Mouse (Mus musculus) embryonic facial prominence, embryonic 14.5 days (tissue): ENCODE data around the gene Hsp90ab1. TPM values are rescaled to one million over a fixed set of nuclear protein-coding genes. Genes with fewer than 3 reads are reported as not detected.
A peak's percentile ranks its signal among the peaks of the same experiment; 100 is the strongest.

Experiments used
- ATAC-seq: fragments of 200-750 bp; cut with Nextera tagmentation; 2 replicates; pipeline ENCODE4 v1.8.0; 2017; ENCODE audit warnings: low read depth, moderate number of reproducible peaks, moderate TSS enrichment
- DNase-seq: peaks from one replicate; pipeline ENCODE4 v3.0.0-alpha.2; 2015; ENCODE audit warnings: low spot score
- H3K27ac ChIP-seq: fragments of 300-500 bp; sonication (generic); replicated peaks from 2 replicates; pipeline ENCODE4 v1.5.1; 2014; ENCODE audit warnings: low read depth, mild to moderate bottlenecking, low read length, moderate library complexity
- H3K27me3 ChIP-seq: fragments of 300-500 bp; sonication (generic); replicated peaks from 2 replicates; pipeline ENCODE4 v1.6.1; 2014; ENCODE audit warnings: low read length; ENCODE audit not compliant: control insufficient read depth, insufficient read depth
- H3K36me3 ChIP-seq: fragments of 300-500 bp; sonication (generic); 2 replicates; pipeline ENCODE4 v1.6.1; 2014; ENCODE audit warnings: low read length, mixed read lengths; ENCODE audit not compliant: control insufficient read depth, insufficient read depth
- H3K4me1 ChIP-seq: fragments of 300-500 bp; sonication (generic); 2 replicates; pipeline ENCODE4 v1.6.1; 2014; ENCODE audit warnings: antibody characterized with exemption, low read length; ENCODE audit not compliant: control insufficient read depth, insufficient read depth
- H3K4me2 ChIP-seq: fragments of 300-500 bp; sonication (generic); 2 replicates; pipeline ENCODE4 v1.6.1; 2014; ENCODE audit warnings: low read depth, mild to moderate bottlenecking, low read length, moderate library complexity, mixed read lengths
- H3K4me3 ChIP-seq: fragments of 300-500 bp; sonication (generic); 2 replicates; pipeline ENCODE4 v1.5.1; 2014; ENCODE audit warnings: low read depth, mild to moderate bottlenecking, low read length
- H3K9ac ChIP-seq: fragments of 300-500 bp; sonication (generic); 2 replicates; pipeline ENCODE4 v1.6.1; 2014; ENCODE audit warnings: low read depth, mild to moderate bottlenecking, low read length, moderate library complexity, mixed read lengths
- H3K9me3 ChIP-seq: fragments of 300-500 bp; sonication (generic); 2 replicates; pipeline ENCODE4 v1.6.1; 2016; ENCODE audit warnings: low read length; ENCODE audit not compliant: control insufficient read depth
- WGBS: fragments of 180-500 bp; shearing (Covaris S2); extraction: QIAGEN DNeasy Blood & Tissue Kit; methylation state at CpG from one replicate; pipeline ENCODE4 v1.1.7; 2014; 5-methylcytosine and 5-hydroxymethylcytosine counted together
- polyA plus RNA-seq: library from polyadenylated mRNA; unstranded; fragments of >200 nt; fragmentation: Nextera tagmentation; extraction: Ambion mirVana; gene quantifications from 2 replicates; pipeline ENCODE4 v1.2.1, GENCODE M21; 2014

Hsp90ab1 gene
- polyA plus RNA-seq, 1 experiment from 2014 or later, result 1,431 TPM

- DNase-seq (peak; percentile 66), ATAC-seq (peak; percentile 56)
- Histone ChIP-seq H3K4me2 (peak overlapping the region; percentile 11; the same call in 1 of the 2 replicates), H3K27me3 (no peaks in the 10 kb centered on the region), H3K9ac (no peak overlapping the region), H3K4me3 (no peak overlapping the region), H3K9me3 (no peaks in the 10 kb centered on the region), H3K36me3 (peaks cover 12% of the 10 kb centered on the region), H3K27ac (peak overlapping the region; percentile 69), H3K4me1 (0 out of 2 replicates have a peak, but pooled peaks cover 2% of the 10 kb centered on the region)
- 21% methylated on average over 14 of the region's 14 CpGs for WGBS
Observed at GRCm38 (mm10) chr17:45584939-45585678, 12.0 kb upstream of the Hsp90ab1 start.

- H3K4me3 ChIP-seq, result no peak overlapping the region
- peak overlapping the region; percentile 69 for H3K27ac ChIP-seq
- no peaks in the 10 kb centered on the region for H3K27me3 ChIP-seq
- 0 out of 2 replicates have a peak, but pooled peaks cover 2% of the 10 kb centered on the region for H3K4me1 ChIP-seq
- peak; percentile 48; the same call in 1 of the 2 replicates for ATAC-seq
- WGBS, result 32% methylated on average over 12 of the region's 12 CpGs
- peak overlapping the region; percentile 11; the same call in 1 of the 2 replicates for H3K4me2 ChIP-seq
- DNase-seq, result peak; percentile 71
- H3K9me3 ChIP-seq, result no peaks in the 10 kb centered on the region
- peaks cover 12% of the 10 kb centered on the region for H3K36me3 ChIP-seq
- H3K9ac ChIP-seq, result 0 out of 2 replicates have a peak overlapping the region, but pooled peaks have one; percentile 26
Observed at GRCm38 (mm10) chr17:45584096-45584896, 11.2 kb upstream of the Hsp90ab1 start.

GRCm38 (mm10) chr17:45582715-45583355, 9.8 kb upstream of the Hsp90ab1 start:
- Histone ChIP-seq H3K27ac (no peak overlapping the region), H3K9ac (no peak overlapping the region), H3K36me3 (peaks cover 12% of the 10 kb centered on the region), H3K4me1 (0 out of 2 replicates have a peak, but pooled peaks cover 2% of the 10 kb centered on the region), H3K27me3 (no peaks in the 10 kb centered on the region), H3K9me3 (no peaks in the 10 kb centered on the region), H3K4me3 (no peak overlapping the region), H3K4me2 (no peak overlapping the region)
- ATAC-seq, result no peak
- DNase-seq, result no peak
- 70% methylated on average over 6 of the region's 6 CpGs for WGBS

GRCm38 (mm10) chr17:45582188-45582587, 9.1 kb upstream of the Hsp90ab1 start:
- Histone ChIP-seq H3K4me3 (no peak overlapping the region), H3K36me3 (peaks cover 10% of the 10 kb centered on the region), H3K27me3 (no peaks in the 10 kb centered on the region), H3K27ac (no peak overlapping the region), H3K9ac (no peak overlapping the region), H3K9me3 (no peaks in the 10 kb centered on the region), H3K4me1 (0 out of 2 replicates have a peak, but pooled peaks cover 2% of the 10 kb centered on the region), H3K4me2 (no peak overlapping the region)
- 92% methylated on average over 6 of the region's 6 CpGs for WGBS
- DNase-seq (no peak), ATAC-seq (no peak)

- peak; percentile 17; the same call in 1 of the 2 replicates for ATAC-seq
- H3K4me2 ChIP-seq, result no peak overlapping the region
Observed at GRCm38 (mm10) chr17:45581567-45581983, 8.5 kb upstream of the Hsp90ab1 start.

GRCm38 (mm10) chr17:45580958-45581477, 7.9 kb upstream of the Hsp90ab1 start:
- DNase-seq (peak; percentile 73), ATAC-seq (peak; percentile 8; the same call in 1 of the 2 replicates)
- Histone ChIP-seq H3K4me3 (no peak overlapping the region), H3K4me1 (0 out of 2 replicates have a peak, but pooled peaks cover 2% of the 10 kb centered on the region), H3K36me3 (no peaks in the 10 kb centered on the region), H3K9me3 (no peaks in the 10 kb centered on the region), H3K4me2 (no peak overlapping the region), H3K9ac (no peak overlapping the region), H3K27ac (peak overlapping the region; percentile 35; the same call in 1 of the 2 replicates), H3K27me3 (no peaks in the 10 kb centered on the region)
- 36% methylated on average over 12 of the region's 12 CpGs for WGBS

More at GRCm38 (mm10) chr17:45581567-45581983, 8.5 kb upstream of the Hsp90ab1 start:
- Histone ChIP-seq H3K4me3 (no peak overlapping the region), H3K9ac (no peak overlapping the region), H3K36me3 (peaks cover 4% of the 10 kb centered on the region), H3K9me3 (no peaks in the 10 kb centered on the region), H3K27ac (no peak overlapping the region), H3K4me1 (0 out of 2 replicates have a peak, but pooled peaks cover 2% of the 10 kb centered on the region), H3K27me3 (no peaks in the 10 kb centered on the region)
- peak; percentile 83 for DNase-seq
- WGBS, result 4% methylated on average over 2 of the region's 2 CpGs

- Histone ChIP-seq H3K36me3 (no peaks in the 10 kb centered on the region), H3K4me2 (no peak overlapping the region), H3K9me3 (no peaks in the 10 kb centered on the region), H3K4me3 (no peak overlapping the region), H3K4me1 (peaks cover 6% of the 10 kb centered on the region), H3K27ac (no peak overlapping the region), H3K27me3 (no peaks in the 10 kb centered on the region), H3K9ac (no peak overlapping the region)
- no peak for ATAC-seq
- 72% methylated on average over 4 of the region's 4 CpGs for WGBS
- DNase-seq, result no peak
Observed at GRCm38 (mm10) chr17:45579554-45579953, 6.5 kb upstream of the Hsp90ab1 start.

GRCm38 (mm10) chr17:45578843-45579242, 5.8 kb upstream of the Hsp90ab1 start:
- no peaks in the 10 kb centered on the region for H3K36me3 ChIP-seq
- ATAC-seq (no peak), DNase-seq (no peak)
- no peak overlapping the region for H3K4me2 ChIP-seq
- H3K27ac ChIP-seq, result peak overlapping the region; percentile 24
- no peak overlapping the region for H3K4me3 ChIP-seq
- peaks cover 9% of the 10 kb centered on the region for H3K4me1 ChIP-seq
- no peaks in the 10 kb centered on the region for H3K27me3 ChIP-seq
- no peak overlapping the region for H3K9ac ChIP-seq
- WGBS, result 71% methylated on average over 7 of the region's 7 CpGs
- H3K9me3 ChIP-seq, result no peaks in the 10 kb centered on the region
